Comparison of ENCODE assay signal across 18 mouse cellular contexts in genomic region chr5:102698396-102698795, GRCm38 (mm10).
DNase-seq lines count a peak whose midpoint lies in the region; ATAC-seq and TF ChIP-seq lines count a peak whose summit lies in the region.
"Had no signal": no experiment of that assay in that cellular context is flagged by ENCODE, and none has a peak within 500 bp of the region (broad histone marks: within the 10 kb centered on the region; RNA-seq: fewer than 3 reads in every experiment).

No protein-coding gene starts in this region.

- H3K4me1 ChIP-seq in forebrain, embryonic 16.5 days (replicated peaks; ENCODE audit: control insufficient read depth, insufficient read depth, low read length) = no peaks in the 10 kb centered on the region
- H3K4me1 ChIP-seq in forebrain, embryonic 14.5 days (ENCODE audit: control insufficient read depth, insufficient read depth, low read length) = no peaks in the 10 kb centered on the region
- peaks cover 5% of the 10 kb centered on the region for H3K4me1 ChIP-seq in heart, adult 2 months (ENCODE audit: control insufficient read depth, insufficient read depth, low read length)
- no peaks in the 10 kb centered on the region for H3K4me1 ChIP-seq in heart, embryonic 10.5 days
- H3K4me1 ChIP-seq: neural tube, embryonic 13.5 days had no signal

- H3K4me3 ChIP-seq in forebrain, embryonic 16.5 days (replicated peaks; ENCODE audit: low read length) = no peak overlapping the region
- H3K4me3 ChIP-seq in forebrain, embryonic 14.5 days (ENCODE audit: low read depth, low read length) = no peak overlapping the region
- H3K4me3 ChIP-seq in heart, adult 2 months = no peak overlapping the region
- H3K4me3 ChIP-seq in heart, embryonic 10.5 days = no peak overlapping the region
- H3K4me3 ChIP-seq: gastrocnemius, adult 2 months; megakaryocyte, embryonic 14.5 days; neural tube, embryonic 13.5 days had no signal

- no peaks in the 10 kb centered on the region for H3K9me3 ChIP-seq in forebrain, embryonic 16.5 days (ENCODE audit: control insufficient read depth, low read length)
- H3K9me3 ChIP-seq in forebrain, embryonic 14.5 days (replicated peaks; ENCODE audit: control insufficient read depth, low read length) = no peaks in the 10 kb centered on the region
- no peaks in the 10 kb centered on the region for H3K9me3 ChIP-seq in heart, embryonic 10.5 days
- H3K9me3 ChIP-seq: neural tube, embryonic 13.5 days had no signal

- no peaks in the 10 kb centered on the region for H3K27me3 ChIP-seq in forebrain, embryonic 16.5 days (replicated peaks; ENCODE audit: control insufficient read depth, insufficient read depth, low read length)
- no peaks in the 10 kb centered on the region for H3K27me3 ChIP-seq in forebrain, embryonic 14.5 days (replicated peaks; ENCODE audit: control insufficient read depth, insufficient read depth, low read length)
- H3K27me3 ChIP-seq in heart, adult 2 months (ENCODE audit: control insufficient read depth, insufficient read depth, low read length) = no peaks in the 10 kb centered on the region
- H3K27me3 ChIP-seq in heart, embryonic 10.5 days (ENCODE audit: insufficient read depth, poor library complexity, severe bottlenecking) = no peaks in the 10 kb centered on the region
- H3K27me3 ChIP-seq: megakaryocyte, embryonic 14.5 days; neural tube, embryonic 13.5 days; Patski had no signal

- no peak for TF ChIP-seq POLR2A in heart, adult 2 months (IDR thresholded peaks at IDR 0.05; ENCODE audit: insufficient read depth, low read depth, low read length)

- no peak overlapping the region for H3K27ac ChIP-seq in forebrain, embryonic 16.5 days (ENCODE audit: low read length)
- H3K27ac ChIP-seq in forebrain, embryonic 14.5 days (ENCODE audit: low read depth, low read length) = no peak overlapping the region
- H3K27ac ChIP-seq in heart, adult 2 months = peak overlapping the region; percentile 45
- H3K27ac ChIP-seq in heart, embryonic 10.5 days = no peak overlapping the region
- H3K27ac ChIP-seq: gastrocnemius, adult 2 months; hindbrain, embryonic 14.5 days; neural tube, embryonic 13.5 days had no signal

- intact Hi-C loops in heart, adult 2 months (cut with DNase I) = no loop called here
- intact Hi-C loops in left cerebral cortex, postnatal 4 days (cut with DNase I) = no loop called here

- no peak for TF ChIP-seq CTCF in heart, adult 2 months (IDR thresholded peaks at IDR 0.05)

- no peak overlapping the region for H3K9ac ChIP-seq in forebrain, embryonic 16.5 days (replicated peaks; ENCODE audit: low read depth, low read length)
- no peak overlapping the region for H3K9ac ChIP-seq in forebrain, embryonic 14.5 days (ENCODE audit: low read length)
- no peak overlapping the region for H3K9ac ChIP-seq in heart, adult 2 months (ENCODE audit: low read depth, low read length)
- H3K9ac ChIP-seq: hindbrain, embryonic 14.5 days; neural tube, embryonic 13.5 days had no signal

- WGBS in forebrain, embryonic 16.5 days = 76% methylated on average over 5 of the region's 5 CpGs
- 85% methylated on average over 5 of the region's 5 CpGs for WGBS in forebrain, embryonic 14.5 days
- 50% methylated on average over 5 of the region's 5 CpGs for WGBS in heart, adult 2 months
- WGBS in heart, embryonic 10.5 days = 61% methylated on average over 5 of the region's 5 CpGs

- H3K4me2 ChIP-seq in forebrain, embryonic 16.5 days (ENCODE audit: low read length) = no peak overlapping the region
- H3K4me2 ChIP-seq in forebrain, embryonic 14.5 days (ENCODE audit: low read length) = no peak overlapping the region
- H3K4me2 ChIP-seq: hindbrain, embryonic 14.5 days; liver, embryonic 11.5 days; neural tube, embryonic 13.5 days had no signal

- TF ChIP-seq EP300 in heart, adult 2 months (IDR thresholded peaks at IDR 0.05; ENCODE audit: insufficient read depth, low read depth, low read length) = no peak

- H3K36me3 ChIP-seq in forebrain, embryonic 16.5 days (ENCODE audit: control insufficient read depth, insufficient read depth) = no peaks in the 10 kb centered on the region
- H3K36me3 ChIP-seq in forebrain, embryonic 14.5 days (ENCODE audit: control insufficient read depth, insufficient read depth, low read length) = no peaks in the 10 kb centered on the region
- H3K36me3 ChIP-seq in heart, adult 2 months (ENCODE audit: control insufficient read depth, insufficient read depth, low read length) = no peaks in the 10 kb centered on the region
- no peaks in the 10 kb centered on the region for H3K36me3 ChIP-seq in heart, embryonic 10.5 days
- H3K36me3 ChIP-seq: neural tube, embryonic 13.5 days had no signal

- DNase-seq in forebrain, embryonic 14.5 days (ENCODE audit: low spot score) = no peak
- no peak for DNase-seq in heart, adult 2 months
- DNase-seq in heart, embryonic 10.5 days (ENCODE audit: low spot score) = no peak
- peak; percentile 3 to 17 for DNase-seq in left cerebral cortex, adult 18-20 months (ENCODE audit: low spot score in 2 of 2)
- DNase-seq in left cerebral cortex, postnatal 4 days = no peak
- peak; percentile 45 for DNase-seq in telencephalon, adult 2 months (ENCODE audit: low read depth, low spot score)
- no peak for DNase-seq in gastrocnemius, postnatal 10 days
- DNase-seq: cerebellum, adult 11 months; lung, adult 2 months; midbrain, embryonic 14.5 days; thymus, postnatal 14 days had no signal

- 0 out of 2 replicates have a peak, but pooled peaks have one; percentile 49 for ATAC-seq in forebrain, embryonic 16.5 days
- ATAC-seq in forebrain, embryonic 14.5 days = no peak

- H3K79me2 ChIP-seq in heart, adult 2 months (replicated peaks; ENCODE audit: control insufficient read depth, insufficient read depth, low read length) = no peaks in the 10 kb centered on the region

Comparison
In these comparisons a context has a peak if more than half of its experiments do, and no peak if none do; other contexts are left out.
1. DNase-seq: peak in left cerebral cortex, adult 18-20 months (2 of 2) and telencephalon, adult 2 months (single experiment); none in forebrain, embryonic 14.5 days (single experiment), heart, adult 2 months (0 of 2), heart, embryonic 10.5 days (single experiment), left cerebral cortex, postnatal 4 days (single experiment) and gastrocnemius, postnatal 10 days (single experiment).